Mouse (Mus musculus) megakaryocyte, embryonic 14.5 days (primary cell): ENCODE results near the gene Pds5b. TPM values are rescaled to one million over a fixed set of nuclear protein-coding genes. Genes with fewer than 3 reads are reported as not detected.
"Not testable (repeated sequence)": the region's sequence is repeated elsewhere in the genome, so short reads cannot be mapped to it uniquely, and the experiment has no call there.

ENCODE experiments used
- H3K27me3 ChIP-seq: replicated peaks from 2 replicates; pipeline ENCODE3; 2012; ENCODE audit warnings: inconsistent platforms
- H3K36me3 ChIP-seq: replicated peaks from 2 replicates; pipeline ENCODE3; 2012; ENCODE audit warnings: low read length, inconsistent platforms, mixed read lengths
- H3K4me1 ChIP-seq: 2 replicates; pipeline ENCODE4 v1.6.1; 2012; ENCODE audit warnings: inconsistent platforms
- H3K4me3 ChIP-seq: replicated peaks from 2 replicates; pipeline ENCODE3; 2012; ENCODE audit warnings: moderate library complexity, mild to moderate bottlenecking, inconsistent platforms
- H3K9me3 ChIP-seq: 2 replicates; pipeline ENCODE4 v1.6.1; 2012; ENCODE audit warnings: inconsistent platforms
- FLI1 ChIP-seq: IDR thresholded peaks from 2 replicates; pipeline ENCODE4 v1.6.1; 2012; ENCODE audit warnings: low read length, inconsistent platforms, mixed read lengths
- GATA1 ChIP-seq: IDR thresholded peaks from 3 replicates; pipeline ENCODE4 v1.6.1; 2012; ENCODE audit warnings: mixed read lengths, low read length, inconsistent platforms, borderline replicate concordance
- polyA plus RNA-seq: library from polyadenylated mRNA; stranded (reverse); fragments of >175 nt; gene quantifications from 2 replicates; pipeline ENCODE4 v1.2.3, GENCODE M21; 2012; ENCODE audit warnings: low replicate concordance; ENCODE audit not compliant: insufficient read depth

Gene Pds5b
- polyA plus RNA-seq, 1 experiment = 0.70 TPM

DNA sequence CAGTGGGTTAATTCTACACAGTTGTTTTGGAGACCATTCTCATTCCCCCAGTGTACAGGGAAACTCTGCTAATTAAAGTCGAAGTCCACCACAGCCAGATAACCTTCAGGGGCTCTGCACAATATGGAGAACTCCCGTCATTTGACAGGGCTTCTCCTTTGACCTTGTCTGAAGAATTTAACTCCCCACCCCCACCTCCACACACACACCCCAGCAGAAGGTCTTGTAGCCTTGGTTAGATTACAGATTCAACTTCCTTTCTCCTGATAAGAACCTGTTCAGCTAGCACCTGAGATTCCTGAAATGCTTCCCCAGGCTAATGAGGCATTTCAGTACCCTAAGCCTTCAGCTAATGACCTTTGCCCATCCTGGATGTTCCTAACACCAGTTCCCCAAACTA, 177.3 kb downstream of the Pds5b start:
- no peaks in the 10 kb centered on the region for H3K36me3 ChIP-seq
- no peaks in the 10 kb centered on the region for H3K9me3 ChIP-seq
- H3K4me3 ChIP-seq = no peak overlapping the region
- no peaks in the 10 kb centered on the region for H3K27me3 ChIP-seq
- TF ChIP-seq FLI1 = no peak
- TF ChIP-seq GATA1 = no peak
- no peaks in the 10 kb centered on the region for H3K4me1 ChIP-seq

DNA sequence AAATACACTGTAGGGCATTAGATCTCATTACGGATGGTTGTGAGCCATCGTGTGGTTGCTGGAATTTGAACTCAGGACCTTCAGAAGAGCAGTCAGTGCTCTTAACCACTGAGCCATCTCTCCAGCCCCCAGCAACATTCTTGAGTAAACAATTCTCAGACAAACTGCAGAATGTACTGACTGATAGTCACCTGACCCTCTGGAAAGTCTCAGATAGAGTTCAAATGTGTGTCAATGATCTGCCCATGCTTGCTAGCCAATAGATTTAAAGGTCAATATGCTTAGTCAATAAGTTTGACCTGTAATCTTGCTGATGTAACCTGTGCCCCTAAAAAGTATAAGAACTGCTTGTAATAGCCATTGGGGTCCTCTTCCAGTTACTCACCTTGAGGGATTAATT, 178.6 kb downstream of the Pds5b start:
- not testable (repeated sequence) for H3K36me3 ChIP-seq, H3K9me3 ChIP-seq, H3K4me1 ChIP-seq, H3K4me3 ChIP-seq, H3K27me3 ChIP-seq

DNA sequence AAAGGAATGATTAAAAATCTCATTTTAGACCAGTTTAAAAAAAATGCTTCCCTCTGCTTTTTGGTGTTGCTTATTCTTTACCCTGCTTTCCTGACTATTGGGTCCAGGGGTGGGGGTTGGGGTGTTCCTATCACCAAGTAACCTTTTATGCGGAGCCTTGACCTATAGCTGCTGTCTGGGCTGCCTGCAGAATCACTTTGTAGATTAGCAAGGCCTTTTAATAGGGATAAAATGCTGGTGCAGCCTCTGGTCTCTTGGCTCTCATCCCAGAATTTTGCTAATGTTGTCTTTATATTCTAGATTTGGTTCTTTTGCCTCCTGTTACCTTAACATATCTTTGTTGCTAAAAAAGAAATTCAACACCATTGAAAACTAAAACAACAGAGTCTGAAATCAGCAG, 181.0 kb downstream of the Pds5b start:
- H3K27me3 ChIP-seq = no peaks in the 10 kb centered on the region
- no peaks in the 10 kb centered on the region for H3K36me3 ChIP-seq
- H3K9me3 ChIP-seq = peaks cover 6% of the 10 kb centered on the region
- no peak overlapping the region for H3K4me3 ChIP-seq
- TF ChIP-seq FLI1 = no peak
- TF ChIP-seq GATA1 = no peak
- no peaks in the 10 kb centered on the region for H3K4me1 ChIP-seq

GRCm38 (mm10) chr5:150859642-150860194, 186.2 kb downstream of the Pds5b start:
- no peaks in the 10 kb centered on the region for H3K27me3 ChIP-seq
- no peaks in the 10 kb centered on the region for H3K36me3 ChIP-seq
- TF ChIP-seq GATA1 (no peak), FLI1 (no peak)
- no peak overlapping the region for H3K4me3 ChIP-seq
- peaks cover 13% of the 10 kb centered on the region for H3K9me3 ChIP-seq
- no peaks in the 10 kb centered on the region for H3K4me1 ChIP-seq

Other genes with a start within 250 kb of the Pds5b start
- gene Zar1l, start 155.6 kb upstream of the Pds5b start, polyA plus RNA-seq = not detected in 2 replicates
- gene Brca2, start 151.1 kb upstream of the Pds5b start, polyA plus RNA-seq = 1.9 and 11.7 TPM in 2 replicates
- gene N4bp2l1, start 76.6 kb upstream of the Pds5b start, polyA plus RNA-seq = 3.3 and 5.9 TPM in 2 replicates
- 7.4 and 21.8 TPM in 2 replicates for gene N4bp2l2, start 7.6 kb upstream of the Pds5b start, polyA plus RNA-seq